Mouse (Mus musculus): ENCODE results near the gene Gm40193.
"Not testable (repeated sequence)": the region's sequence is repeated elsewhere in the genome, so short reads cannot be mapped to it uniquely, and the experiment has no call there.

Gene Gm40193

GRCm38 (mm10) chr11:70532839-70533238 lies at the start of gene Gm40193:
Gene Gm40193, minus strand, starts transcription at chr11:70532939.
- no peak for DNase-seq (ENCODE audit: inconsistent ontology term)

- no peak for DNase-seq (ENCODE audit: inconsistent ontology term)
These were observed 49.5 kb upstream of the Gm40193 start for GRCm38 (mm10) chr11:70582196-70582595.

DNA sequence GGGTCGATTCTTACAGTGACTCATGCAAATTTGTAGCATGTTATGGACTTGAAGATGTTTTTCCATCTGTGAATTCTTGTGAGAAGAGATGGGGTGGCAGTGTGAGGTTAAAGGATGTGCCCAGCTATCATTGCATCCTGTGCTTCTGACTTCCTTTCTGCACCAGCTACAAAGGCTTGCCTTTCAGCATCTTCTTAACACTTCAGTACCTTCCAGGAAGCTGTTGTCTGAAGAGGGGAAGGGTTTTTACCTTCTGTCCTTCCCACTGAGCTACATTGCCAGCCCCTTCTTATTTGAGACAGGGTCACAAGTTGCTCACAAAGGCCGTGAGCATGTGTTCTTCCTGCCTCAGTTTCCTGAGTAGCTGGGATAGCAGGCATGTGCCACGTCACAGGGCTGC lies 48.2 kb upstream of the Gm40193 start:
- no peak for DNase-seq (ENCODE audit: inconsistent ontology term)

- DNase-seq (ENCODE audit: inconsistent ontology term): no peak
These were observed 47.6 kb upstream of the Gm40193 start for GRCm38 (mm10) chr11:70580358-70580720.

DNA sequence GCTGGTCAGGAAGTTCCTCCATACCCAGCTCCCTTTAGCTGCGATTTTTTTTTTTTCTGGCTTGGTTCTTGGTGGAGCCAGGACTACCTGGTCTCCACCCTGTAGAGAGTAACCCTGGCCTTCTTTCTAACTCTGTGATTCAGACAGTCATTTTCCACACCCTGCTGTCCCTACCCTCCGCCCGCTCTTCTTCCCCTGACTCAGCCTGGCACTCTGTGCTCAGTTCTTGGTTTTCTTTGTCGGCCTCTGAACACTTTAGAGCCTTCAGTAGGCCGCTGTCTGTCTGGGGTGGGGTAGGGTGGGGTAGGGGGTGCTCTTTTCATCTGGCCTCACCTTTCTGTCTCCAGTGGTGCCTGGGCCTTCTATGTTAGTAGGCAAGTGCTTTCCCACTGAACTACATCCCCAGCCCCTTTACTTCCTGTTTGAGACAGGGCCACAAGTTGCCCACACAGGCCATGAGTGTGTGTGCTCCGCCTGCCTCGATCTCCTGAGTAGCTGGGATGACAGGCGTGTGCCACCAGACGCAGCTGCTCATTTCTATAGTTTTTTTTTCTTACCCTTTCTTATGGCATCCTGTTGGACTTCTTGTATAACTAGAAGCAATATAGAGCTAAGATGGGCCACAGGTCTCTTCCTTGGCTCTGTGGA lies 47.1 kb upstream of the Gm40193 start:
- no peak for DNase-seq (ENCODE audit: inconsistent ontology term)

DNA sequence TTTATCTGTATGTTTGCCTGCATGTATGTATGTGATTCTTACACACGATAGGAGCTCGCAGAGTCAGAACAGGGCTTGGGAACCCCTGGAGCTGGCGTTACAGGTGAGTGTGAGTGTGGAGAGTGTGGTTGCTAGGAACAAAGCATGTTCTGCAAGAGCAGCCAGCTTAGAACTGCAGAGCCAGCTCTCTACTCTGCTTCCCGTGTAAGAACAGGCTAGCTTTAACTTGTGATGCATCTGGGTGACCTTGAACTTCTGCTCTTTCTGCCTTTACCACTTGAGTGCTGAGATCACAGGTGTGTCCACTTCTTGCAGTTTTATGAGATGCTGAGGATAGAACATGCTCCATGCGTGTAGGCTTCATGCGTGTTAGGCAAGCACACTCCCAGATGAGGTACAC lies 46.2 kb upstream of the Gm40193 start:
- DNase-seq (ENCODE audit: inconsistent ontology term): no peak

DNA sequence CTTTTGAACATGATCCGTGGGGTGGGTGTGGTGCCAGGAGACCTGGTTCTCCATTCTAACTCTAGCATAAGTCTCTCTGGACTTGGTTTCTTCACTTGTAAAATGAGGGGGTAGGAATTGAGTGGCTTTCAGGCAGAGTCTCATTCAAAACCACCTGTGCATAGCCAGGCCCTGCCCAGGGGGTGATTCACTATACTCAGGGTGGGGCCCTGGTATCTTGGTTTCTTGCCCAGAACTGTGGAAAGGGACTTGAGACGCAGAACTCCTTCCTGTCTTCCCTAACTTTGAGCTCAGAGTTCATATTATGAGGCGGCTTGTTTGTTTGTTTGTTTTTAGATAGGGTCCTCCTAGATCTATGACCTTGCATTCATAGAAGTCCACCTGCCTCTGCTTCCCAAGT lies 44.5 kb upstream of the Gm40193 start:
- no peak for DNase-seq (ENCODE audit: inconsistent ontology term)

- DNase-seq (ENCODE audit: inconsistent ontology term): peak; percentile 76
These were observed 41.1 kb upstream of the Gm40193 start for GRCm38 (mm10) chr11:70573872-70574271.

DNA sequence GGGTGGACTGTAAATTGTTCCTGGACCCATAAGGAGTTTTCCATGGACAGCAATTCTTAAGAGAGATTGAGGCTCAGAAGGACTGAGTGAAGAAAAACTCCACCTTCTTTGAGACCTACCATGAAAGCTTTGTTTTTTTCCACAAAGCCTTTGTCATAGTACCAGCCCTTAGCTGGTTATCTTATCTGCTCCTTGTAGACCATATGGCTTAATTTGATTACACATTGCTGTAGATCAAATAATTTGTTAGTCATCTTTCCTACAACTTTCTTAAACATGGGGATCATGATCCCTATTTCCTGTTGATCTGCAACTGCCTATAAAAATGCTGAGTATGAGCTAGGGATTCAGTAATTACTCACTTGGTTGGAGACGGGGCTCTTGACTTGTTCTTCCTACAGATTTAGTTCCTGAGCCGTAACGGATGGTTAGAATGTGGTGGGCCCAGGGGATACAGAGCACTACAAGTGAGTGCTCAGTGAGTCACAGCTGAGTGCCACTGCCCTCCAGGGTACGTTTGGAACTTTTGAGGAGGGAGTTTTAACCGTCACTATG lies 39.7 kb upstream of the Gm40193 start:
- no peak for DNase-seq (ENCODE audit: inconsistent ontology term)

- DNase-seq (ENCODE audit: inconsistent ontology term): no peak
These were observed 38.9 kb upstream of the Gm40193 start for GRCm38 (mm10) chr11:70571641-70572040.

DNA sequence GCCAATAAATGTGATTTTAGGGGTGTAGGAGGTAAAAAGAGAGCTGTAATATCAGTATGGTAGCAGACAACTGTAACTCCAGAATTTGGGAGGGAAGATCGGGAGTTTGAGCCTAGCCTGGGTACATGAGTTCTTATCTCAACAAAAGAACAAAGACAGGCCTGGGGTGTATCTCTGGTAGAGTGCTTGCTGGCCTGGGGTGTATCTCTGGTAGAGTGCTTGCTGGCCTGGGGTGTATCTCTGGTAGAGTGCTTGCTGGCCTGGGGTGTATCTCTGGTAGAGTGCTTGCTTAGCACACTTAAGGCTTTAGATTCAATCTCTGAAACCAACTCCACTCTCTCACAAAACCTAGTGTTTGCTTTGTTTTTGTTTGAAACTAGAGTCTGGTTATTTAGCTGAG lies 37.9 kb upstream of the Gm40193 start:
- DNase-seq (ENCODE audit: inconsistent ontology term): not testable (repeated sequence)

DNA sequence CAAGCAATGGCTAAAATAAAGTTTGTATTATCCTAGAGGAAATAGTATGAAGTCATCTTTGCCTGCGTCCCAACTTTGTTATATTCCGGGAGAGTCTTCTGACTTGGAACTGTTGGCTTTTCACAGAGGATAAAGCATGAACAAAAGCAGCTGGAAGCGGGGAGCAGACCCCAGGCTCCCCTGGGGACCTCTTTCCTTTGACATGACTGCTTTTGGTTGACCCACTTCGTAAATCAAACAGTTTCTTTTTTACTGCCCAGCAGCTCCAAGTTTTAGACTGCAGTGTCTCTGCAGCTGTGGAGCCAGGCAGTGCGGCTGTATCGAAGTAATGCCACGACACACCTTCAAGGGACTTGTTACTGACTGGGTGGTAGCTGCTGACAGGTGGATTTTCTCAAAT lies 33.8 kb upstream of the Gm40193 start:
- no peak for DNase-seq (ENCODE audit: inconsistent ontology term)

- DNase-seq (ENCODE audit: inconsistent ontology term): no peak
These were observed 31.6 kb upstream of the Gm40193 start for GRCm38 (mm10) chr11:70564276-70564873.

DNA sequence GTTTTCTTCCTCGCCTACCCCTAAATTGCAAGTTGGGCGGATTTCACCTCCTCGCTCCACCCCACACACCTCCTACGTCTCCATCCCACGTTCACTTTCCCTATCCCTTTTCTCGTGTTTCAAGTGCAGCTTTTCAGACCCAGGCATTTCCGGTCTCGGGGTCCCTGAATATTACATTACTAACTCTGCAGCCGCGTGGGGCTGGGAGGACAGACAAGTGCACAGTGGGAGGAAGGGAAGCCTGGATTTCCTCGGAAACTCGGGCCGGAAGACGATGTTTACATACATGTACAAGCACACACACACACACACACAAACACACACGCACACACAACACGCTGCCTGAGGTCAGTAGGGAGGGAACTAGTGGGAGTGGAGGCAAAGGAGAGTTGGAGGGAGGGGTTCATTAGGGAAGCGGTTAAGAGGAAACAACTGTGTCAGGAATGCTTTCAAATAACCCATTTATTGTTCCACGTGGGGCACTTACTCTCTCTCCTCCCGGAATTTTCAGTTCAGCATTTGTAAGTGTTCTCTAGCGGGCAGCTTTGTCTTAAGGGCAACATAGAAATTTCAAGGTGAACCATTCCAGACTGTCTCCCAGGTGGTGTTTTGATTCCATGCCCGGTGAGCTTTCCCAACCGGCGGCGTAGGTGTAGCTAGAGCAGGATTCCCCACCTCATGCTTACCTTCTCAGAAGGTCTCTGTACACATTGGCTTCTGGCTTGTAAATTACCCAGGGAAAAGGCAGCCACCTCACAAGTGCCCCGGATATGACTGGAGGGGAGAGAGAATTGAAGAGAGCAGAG lies 30.9 kb upstream of the Gm40193 start:
- DNase-seq (ENCODE audit: inconsistent ontology term): peak; percentile 46

- no peak for DNase-seq (ENCODE audit: inconsistent ontology term)
These were observed 30.3 kb upstream of the Gm40193 start for GRCm38 (mm10) chr11:70562995-70563469.

DNA sequence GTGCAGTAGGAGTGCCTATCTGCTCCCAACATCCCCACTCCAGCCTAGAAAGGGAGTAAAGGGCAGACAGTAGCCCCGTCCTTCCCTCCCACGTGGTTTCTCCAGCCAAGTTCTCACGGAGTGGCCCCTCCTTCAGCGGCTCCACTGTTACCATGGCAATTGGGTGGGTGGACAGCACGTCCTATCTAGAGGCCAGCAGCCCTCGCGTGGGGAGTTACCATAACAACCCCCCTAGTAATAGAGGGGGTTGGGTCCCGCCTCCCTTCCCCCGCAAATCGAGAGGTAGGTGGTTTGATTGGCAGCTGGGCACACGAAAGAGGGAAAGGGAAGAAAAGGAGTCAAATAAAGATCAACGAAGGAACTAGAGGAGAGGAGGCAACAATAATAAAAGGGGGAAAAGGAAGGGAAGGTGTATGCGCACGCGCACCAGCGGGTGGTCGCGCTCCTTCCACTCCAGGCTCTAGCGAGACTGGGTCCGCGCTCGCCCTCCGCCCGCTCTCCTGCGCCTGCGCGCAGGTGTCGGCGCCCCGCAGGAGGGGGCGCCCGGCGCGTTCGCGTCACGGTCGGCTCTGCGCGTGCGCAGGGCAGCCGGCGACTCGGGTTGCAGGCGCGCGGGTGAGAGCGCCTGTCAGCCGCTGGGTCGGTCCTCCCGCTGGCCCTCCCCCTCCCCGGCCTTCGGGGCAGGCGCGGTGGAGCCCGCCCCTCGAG lies 29.7 kb upstream of the Gm40193 start, which contains the start of gene Mink1:
Mink1 (plus strand) TSS at position 595 of the 708 bp plus-strand sequence.
- peak; percentile 97 for DNase-seq (ENCODE audit: inconsistent ontology term)

- DNase-seq (ENCODE audit: inconsistent ontology term): no peak
These were observed 29.2 kb upstream of the Gm40193 start for GRCm38 (mm10) chr11:70561937-70562286.

DNA sequence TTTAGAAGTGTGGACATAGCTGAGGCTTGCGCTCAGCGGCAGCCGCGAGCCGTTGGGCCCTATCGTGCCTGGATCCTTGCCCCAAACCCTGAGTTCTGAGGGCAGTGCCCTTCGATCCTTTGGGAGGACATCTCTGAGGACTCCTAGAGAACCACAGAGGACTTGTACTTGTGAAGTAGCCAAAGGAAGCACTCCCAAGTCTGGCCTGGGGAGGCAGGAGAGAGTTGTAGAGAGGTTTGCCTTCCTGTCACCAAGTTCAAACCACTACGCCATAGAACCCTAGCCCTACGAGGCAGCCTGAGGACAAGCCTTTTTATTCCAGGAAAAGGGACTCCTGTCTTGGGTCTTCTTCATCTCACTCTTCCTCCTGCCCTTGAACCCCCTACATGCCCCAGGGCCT lies 24.8 kb upstream of the Gm40193 start:
- no peak for DNase-seq (ENCODE audit: inconsistent ontology term)

GRCm38 (mm10) chr11:70553940-70554339 lies 21.2 kb upstream of the Gm40193 start:
- no peak for DNase-seq (ENCODE audit: inconsistent ontology term)

- DNase-seq (ENCODE audit: inconsistent ontology term): no peak
These were observed 18.8 kb upstream of the Gm40193 start for GRCm38 (mm10) chr11:70551526-70551925.

- no peak for DNase-seq (ENCODE audit: inconsistent ontology term)
These were observed 11.8 kb upstream of the Gm40193 start for GRCm38 (mm10) chr11:70544496-70544895.

DNA sequence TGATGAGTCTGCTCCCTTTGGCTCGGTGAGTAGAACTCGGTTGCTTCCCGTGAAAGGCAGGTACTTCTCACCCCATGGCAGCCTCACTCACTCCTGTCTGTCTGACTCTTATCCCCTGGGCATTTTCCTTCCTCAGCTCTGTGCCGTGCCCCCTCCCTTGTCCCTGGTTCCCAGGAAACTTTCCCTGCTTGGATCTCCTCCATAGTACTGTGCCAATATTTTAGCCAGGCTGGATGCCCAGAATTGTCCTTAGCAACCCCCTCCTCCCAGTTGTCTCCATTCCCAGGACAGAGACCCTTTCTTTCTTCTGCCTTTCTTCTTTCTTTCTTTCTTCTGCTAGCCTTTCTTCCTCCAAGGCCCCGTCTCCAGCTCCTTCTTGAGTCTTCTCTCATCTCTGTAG lies 8.7 kb upstream of the Gm40193 start:
- DNase-seq (ENCODE audit: inconsistent ontology term): no peak

All from Muller cell, postnatal 12 days (primary cell).